Mouse (Mus musculus) adrenal gland, adult (tissue): ENCODE results near the gene Olfr1392.
A peak's percentile ranks its signal among the peaks of the same experiment; 100 is the strongest.

Experiments used
- DNase-seq, 2 experiments: peaks; one replicate each; pipeline ENCODE4 v3.0.0; 2022 to 2023; ENCODE audit warnings: low spot score in 1 of 2; ENCODE audit not compliant: inconsistent age in 2 of 2

The Olfr1392 gene

DNA sequence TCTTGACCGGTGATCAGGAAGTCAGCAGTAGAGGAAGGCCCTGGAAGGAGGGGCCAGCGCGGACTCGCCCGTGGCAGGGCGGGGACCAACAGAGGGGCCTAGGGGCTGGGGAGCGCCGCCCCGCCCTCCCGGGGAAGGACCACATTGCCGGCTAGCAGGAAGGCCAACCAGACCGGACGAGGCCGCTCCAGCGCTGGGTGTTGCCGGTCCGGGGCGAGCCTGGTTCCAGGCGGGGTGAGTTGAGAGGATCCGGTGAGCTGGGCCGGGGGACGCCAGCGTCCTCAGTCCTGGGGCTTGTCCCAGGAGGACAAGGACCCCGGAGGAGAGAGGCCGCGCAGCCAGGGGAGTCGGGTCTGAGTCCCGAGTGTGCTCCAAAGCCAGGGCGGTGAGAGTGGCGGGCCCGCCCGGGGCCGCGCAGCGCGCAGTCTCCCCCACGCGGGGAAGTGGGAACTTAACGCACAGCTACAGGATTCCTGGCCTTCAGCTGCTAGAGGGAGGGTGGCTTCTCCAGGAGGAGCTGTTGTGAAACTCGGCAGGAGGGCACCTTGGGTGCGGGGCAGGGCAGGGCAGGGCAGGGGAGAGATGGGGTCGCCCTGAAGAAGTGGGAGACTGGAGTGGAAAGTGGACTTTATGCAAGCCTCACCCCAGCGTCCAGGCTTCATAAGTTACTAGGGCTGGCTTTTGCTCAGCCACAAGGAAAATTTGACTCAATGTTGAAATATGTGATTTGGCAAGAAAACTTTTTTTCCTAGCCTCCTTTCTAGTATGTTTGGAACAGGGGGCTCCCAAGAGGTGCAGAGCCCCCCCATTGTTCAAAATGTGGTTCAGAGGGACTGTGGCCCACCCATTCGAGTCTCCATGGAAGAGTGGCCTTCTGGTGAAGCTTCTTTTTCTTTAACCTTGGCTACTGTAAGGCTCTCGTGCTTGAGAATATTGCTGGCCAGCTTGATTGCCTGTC lies 34.4 kb upstream of the Olfr1392 start:
- peak; percentile 95 to 98 for DNase-seq

DNA sequence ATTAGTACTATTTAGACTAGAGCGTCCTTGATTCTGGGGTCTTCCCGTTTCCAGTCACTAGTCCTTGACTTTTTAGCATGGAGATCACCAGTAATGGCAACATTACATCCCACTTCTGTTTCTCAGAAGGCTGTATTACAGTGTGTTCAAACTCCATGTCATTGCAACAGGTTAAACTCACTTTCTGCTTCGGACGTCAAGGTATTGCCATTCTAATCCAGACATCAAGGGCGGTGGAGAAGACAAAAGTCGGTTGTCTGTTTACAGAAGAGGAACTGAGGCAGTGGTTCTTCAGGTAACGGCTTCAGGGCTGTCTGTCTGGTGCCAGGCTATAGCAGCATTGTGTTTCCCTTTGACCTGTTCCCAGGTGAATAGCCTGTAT lies 33.7 kb upstream of the Olfr1392 start:
- DNase-seq = peak in 1 of 2 experiments; percentile 87

DNA sequence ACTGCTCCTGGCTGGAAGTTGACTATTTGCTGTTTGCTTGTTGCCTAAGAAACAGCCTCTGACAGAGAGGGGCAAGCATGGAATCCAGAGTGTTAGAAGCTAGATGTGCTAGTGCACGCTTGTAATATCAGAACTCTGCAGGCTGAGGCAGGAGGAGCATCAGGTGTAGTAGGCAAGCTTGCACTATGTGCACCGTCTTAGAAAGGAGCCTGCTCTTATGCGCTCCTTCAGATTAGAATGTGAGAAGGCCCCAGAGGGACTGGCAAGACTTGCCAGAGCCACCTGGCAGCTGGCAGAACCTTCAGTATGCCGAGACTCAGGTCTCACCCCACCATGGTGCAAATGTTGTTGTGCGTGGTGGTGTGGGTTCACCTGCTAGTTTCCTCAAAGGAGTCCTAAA lies 33.0 kb upstream of the Olfr1392 start:
- peak in 1 of 2 experiments; percentile 60 for DNase-seq

DNA sequence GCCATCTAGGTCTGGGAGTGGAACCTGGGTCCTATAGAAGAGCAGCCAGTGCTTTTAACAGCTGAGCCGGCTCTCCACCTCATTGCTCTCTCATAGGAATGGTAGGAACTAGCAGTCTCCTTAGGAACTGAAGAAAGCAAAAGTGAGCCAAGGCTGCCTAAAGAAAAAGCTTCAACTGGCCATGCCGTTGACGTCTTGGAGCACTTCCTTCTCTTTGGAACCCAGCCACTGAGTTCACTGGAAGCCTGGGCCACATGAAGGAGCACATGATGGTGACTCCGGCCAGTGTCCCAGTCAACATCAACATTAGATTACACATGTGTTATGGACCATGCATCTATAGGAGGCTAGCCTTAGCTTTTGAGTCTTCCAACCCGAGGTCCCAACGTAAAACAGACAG lies 32.0 kb upstream of the Olfr1392 start:
- DNase-seq = peak in 1 of 2 experiments; percentile 65

DNA sequence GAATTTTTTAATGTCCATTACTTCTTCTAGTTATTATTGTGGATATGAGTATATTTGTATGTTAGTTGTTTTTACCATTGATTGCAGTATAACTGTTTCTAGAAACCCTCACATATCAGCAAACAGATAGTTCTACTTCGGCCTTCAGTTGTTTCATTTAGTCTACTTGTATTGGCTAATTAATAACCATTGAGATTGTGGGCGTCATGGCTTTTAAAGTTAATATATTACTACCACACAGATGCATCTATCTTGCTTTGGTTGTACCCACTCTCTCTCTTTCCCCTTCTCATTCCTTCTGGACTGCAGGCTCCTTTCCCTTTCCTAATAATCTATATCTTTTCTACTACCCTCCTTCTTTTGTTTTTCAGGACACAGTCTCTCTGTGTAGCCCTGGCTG lies 25.8 kb upstream of the Olfr1392 start:
- peak in 1 of 2 experiments; percentile 19 for DNase-seq

DNA sequence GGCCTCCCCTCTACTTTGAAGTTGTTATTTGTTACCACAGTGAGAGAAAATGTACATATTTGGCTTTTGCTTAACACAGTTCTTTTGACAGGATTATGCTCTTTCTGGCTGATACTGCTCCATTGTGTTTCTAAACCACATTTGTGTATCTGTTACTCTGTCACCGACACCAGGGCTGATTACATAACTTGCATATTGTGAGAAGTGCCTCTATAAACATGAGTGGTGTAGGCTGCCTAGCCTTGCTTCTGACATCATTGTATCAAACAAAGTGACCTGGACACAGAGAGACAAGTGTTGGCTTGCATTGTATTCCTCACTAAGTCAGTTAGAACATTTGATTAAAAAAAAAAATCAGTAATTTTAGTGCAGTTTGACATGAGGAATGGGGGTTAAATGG lies 25.3 kb upstream of the Olfr1392 start:
- DNase-seq = peak in 1 of 2 experiments; percentile 53

DNA sequence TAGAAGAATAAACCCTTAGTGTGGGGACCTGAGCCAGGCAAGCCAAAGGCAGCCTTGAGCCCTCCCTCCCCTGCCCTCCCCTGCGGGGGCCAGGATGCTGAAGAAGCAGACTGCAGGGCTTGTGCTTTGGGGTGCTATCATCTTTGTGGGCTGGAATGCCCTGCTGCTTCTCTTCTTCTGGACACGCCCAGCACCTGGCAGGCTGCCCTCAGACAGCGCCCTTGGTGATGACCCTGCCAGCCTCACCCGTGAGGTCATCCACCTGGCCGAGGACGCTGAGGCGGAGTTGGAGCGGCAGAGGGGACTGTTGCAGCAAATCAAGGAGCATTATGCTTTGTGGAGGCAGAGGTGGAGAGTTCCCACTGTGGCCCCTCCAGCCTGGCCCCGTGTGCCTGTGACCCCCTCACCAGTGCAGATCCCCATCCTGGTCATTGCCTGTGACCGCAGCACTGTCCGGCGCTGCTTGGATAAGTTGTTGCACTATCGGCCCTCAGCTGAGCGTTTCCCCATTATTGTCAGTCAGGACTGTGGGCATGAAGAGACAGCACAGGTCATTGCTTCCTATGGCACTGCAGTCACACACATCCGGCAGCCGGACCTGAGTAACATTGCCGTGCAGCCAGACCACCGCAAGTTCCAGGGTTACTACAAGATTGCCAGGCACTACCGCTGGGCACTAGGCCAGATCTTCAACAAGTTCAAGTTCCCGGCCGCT lies 24.3 kb upstream of the Olfr1392 start:
- DNase-seq = peak; percentile 89 to 96

DNA sequence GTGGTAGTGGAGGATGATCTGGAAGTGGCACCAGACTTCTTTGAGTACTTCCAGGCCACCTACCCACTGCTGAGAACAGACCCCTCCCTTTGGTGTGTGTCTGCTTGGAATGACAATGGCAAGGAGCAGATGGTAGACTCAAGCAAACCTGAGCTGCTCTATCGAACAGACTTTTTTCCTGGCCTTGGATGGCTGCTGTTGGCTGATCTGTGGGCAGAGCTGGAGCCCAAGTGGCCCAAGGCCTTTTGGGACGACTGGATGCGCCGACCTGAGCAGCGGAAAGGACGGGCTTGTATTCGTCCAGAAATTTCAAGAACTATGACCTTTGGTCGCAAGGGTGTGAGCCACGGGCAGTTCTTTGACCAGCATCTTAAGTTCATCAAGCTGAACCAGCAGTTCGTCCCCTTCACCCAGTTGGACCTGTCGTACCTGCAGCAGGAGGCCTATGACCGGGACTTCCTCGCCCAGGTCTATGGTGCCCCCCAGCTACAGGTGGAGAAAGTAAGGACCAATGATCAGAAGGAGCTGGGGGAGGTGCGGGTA lies 23.7 kb upstream of the Olfr1392 start:
- no peak for DNase-seq

DNA sequence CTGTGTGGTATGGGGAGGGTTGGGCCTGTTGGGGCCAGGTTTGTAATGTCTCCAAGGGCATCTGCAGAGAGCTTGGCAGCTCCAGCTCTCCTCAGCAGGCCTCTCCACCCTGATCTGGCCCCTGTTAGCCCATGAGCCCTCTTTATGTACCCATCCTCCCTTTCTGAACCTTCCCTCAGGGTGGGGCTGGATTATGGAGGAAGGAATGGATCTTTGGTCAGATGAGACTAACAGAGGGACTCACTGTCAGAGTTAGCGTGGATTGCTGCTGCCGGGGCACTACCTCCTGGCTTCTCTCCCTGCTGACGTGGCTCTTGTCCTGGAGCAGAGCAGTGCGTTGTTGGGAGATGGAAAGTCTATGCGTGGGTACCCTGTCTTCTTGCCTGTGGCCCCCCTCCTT lies 22.8 kb upstream of the Olfr1392 start:
- no peak for DNase-seq

DNA sequence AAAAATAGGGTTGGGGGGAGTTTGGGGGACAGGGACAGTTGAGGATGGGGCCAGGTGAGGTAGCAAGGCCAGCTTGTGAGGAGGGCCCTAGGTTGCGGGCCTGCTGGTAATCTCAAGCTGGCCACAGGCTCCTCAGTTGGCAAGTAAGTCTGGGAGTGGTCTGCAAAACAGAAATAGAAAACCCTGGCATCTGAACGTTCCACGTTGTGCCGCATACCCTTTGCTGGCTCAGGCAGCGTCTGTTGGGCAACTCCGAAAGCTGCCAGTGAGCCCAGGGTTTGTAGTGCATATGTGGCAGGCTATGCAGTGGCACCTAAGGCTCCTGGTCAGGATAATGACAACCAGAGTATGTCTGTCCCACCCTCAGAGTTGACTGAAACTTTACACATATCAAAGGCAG lies 21.9 kb upstream of the Olfr1392 start:
- peak in 1 of 2 experiments; percentile 44 for DNase-seq

DNA sequence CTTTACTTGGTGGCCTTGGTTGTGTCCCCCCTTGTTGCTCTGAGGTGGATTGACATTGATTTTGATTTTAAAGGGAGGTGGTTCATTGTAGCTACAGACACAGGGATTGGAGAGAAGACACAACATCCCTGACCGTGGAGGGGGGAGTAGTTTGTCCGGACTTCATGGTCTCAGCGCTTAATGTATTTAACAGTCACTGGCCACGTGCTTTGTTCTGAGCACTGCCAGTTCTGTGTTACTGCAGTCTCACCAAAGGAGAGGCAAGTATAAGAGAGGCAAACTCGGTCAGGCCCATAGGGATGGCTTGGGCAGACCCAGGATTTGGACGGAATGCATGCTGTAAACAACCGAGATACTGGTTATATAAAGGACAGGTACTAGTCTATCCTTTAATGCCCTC lies 21.0 kb upstream of the Olfr1392 start:
- no peak for DNase-seq

DNA sequence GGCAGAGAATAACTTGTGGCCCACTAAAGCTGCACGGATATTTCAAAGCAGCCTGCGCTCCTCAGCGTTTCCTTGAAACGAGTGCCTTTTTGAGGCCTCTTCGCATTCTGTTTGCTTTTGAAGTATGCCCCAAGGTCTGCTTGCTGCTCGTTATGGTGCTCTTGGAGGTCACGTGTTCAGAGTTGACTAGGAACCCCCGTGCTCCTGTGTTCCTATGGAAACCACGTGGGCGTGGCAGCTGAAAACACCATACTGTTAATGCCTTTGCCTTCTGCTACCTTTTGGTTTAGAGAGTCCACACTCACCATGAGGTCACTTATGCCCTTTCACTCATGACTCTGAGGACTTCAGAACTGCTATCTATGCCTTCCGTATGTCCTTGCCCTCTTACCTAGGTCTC lies 20.5 kb upstream of the Olfr1392 start:
- peak; percentile 30 to 68 for DNase-seq

DNA sequence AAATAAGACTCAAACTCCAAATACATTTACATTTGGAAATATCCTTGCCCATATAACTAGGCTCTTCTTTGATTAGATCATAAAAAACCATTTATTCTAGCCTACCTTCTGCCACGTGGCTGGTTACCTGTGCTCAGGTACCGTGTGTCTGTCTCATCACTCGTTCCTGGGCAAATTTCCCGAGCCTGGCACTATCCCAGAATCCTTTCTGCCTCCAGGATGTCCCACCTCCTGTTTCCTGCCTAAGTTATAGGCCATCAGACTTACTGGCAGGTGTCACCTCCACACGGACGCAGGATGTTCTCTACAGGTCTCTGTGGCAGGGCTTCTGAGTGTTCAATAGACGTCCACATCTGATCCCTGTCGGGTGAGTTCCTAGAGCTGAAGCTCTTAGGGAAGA lies 20.0 kb upstream of the Olfr1392 start:
- DNase-seq = peak in 1 of 2 experiments; percentile 36

DNA sequence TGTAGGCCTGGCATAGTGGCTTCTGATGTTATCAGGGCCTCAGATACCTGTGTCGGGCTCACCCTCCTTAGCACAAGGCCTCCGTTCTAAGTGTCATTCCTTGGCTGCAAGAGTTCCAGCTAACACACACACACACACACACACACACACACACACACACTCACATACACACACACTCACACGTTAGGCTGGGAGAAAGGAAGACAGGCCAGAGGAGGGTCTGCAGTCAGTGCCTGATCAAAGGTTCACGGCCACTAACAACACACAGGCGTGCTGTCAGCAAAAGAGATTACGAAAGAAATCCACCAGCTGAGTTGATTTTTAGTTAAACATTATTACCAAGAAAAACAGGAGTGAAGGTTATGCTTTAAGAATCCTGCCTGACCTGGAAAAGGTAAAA lies 18.4 kb upstream of the Olfr1392 start:
- no peak for DNase-seq

DNA sequence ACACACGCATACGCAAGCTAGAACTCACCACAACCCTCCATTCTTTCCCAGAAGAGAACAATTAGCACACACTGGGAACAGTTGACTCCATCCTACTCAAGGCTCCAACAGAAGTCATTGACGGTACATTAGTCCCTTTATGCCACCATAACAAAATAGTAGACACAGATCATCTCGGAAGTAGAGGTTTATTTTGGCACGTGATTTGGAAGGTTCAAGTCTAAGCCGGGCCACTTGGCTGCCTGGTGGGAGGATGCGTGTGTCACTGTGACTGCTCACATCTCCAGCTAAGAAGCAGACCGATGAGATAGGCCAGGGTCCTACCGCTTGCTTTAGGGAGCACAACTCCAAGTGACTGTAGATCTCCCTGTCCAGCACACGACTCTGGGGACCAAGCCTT lies 17.8 kb upstream of the Olfr1392 start:
- peak in 1 of 2 experiments; percentile 28 for DNase-seq

DNA sequence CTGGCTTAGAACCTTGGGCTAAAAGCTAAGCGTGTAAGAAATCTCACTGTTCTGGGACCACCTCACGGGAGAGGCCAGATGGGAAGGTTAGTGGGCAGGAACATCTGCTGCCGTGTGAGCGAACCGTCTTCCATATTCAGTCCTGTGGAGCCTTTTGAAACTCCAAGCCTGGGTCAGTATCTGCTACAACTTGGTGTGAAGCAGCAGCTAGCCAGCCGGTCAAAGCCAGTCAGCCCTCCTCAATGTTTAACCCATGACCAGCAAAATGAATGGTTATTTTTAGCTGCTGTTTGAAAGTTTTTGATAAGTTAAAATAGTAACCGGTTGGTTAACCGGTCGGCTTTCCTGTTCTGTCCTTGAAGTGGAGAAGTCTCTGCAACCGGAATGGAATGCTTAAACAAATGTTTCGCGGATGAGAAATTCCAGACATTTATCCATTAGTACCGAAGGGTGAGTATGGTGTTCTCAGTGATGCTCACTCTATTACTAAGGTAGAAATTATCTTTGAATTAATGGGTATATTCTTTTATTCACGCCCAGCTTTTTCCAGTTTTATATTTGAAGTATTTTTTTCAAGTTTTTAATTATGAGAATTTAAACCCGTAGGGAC lies 17.0 kb upstream of the Olfr1392 start:
- DNase-seq = peak in 1 of 2 experiments; percentile 28

DNA sequence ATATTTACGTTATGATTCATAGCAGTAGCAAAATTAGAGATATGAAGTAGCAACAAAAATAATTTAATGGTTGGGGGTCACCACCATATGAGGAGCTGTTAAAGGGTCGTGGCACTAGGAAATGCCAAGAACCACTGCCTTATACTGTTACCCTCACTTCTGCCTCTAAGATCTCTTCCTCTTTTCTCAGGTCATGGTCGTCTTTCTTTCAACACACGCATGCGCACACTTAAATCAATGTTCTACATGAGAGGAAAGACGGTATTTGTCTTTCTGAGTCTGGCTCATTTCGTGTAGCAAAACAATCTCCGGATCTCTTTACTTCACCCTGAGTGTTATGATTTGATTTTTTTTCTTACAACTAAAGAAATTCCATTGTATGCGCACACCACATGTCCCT lies 15.3 kb upstream of the Olfr1392 start:
- DNase-seq = no peak

DNA sequence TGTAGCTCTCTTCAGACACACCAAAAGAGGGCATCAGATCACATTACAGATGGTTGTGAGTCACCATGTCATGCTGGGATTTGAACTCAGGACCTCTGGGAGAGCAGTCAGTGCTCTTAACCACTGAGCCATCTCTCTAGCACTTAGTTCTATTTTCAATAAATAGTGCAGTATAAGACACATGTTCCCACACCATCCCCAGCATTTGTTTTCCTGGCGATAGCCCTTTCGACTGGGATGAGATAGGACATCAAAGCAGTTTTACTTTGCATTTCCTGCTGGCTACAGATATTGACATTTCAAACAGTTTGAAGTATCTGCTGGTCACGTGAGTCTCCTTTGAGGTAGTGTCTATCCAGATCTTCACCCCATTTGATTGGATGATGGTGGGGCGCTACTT lies 14.7 kb upstream of the Olfr1392 start:
- no peak for DNase-seq

DNA sequence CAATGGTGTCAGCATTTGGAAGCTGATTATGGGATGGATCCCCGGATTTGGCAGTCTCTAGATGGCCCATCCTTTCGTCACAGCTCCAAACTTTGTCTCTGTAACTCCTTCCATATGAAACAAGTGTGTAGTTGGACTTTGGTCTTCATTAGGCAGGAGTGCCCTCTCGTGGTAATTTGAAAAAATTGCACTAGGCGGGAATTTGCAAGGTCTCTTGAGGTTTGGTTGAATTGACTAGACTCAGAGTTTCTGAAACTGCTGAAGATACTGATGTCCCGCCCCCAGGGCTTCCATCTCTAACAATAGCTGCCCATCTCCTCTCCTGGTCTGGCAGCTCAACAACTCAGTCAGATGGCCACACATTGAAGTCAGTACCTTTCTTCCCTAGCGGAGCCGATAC lies 13.7 kb upstream of the Olfr1392 start:
- DNase-seq = peak; percentile 35 to 80

DNA sequence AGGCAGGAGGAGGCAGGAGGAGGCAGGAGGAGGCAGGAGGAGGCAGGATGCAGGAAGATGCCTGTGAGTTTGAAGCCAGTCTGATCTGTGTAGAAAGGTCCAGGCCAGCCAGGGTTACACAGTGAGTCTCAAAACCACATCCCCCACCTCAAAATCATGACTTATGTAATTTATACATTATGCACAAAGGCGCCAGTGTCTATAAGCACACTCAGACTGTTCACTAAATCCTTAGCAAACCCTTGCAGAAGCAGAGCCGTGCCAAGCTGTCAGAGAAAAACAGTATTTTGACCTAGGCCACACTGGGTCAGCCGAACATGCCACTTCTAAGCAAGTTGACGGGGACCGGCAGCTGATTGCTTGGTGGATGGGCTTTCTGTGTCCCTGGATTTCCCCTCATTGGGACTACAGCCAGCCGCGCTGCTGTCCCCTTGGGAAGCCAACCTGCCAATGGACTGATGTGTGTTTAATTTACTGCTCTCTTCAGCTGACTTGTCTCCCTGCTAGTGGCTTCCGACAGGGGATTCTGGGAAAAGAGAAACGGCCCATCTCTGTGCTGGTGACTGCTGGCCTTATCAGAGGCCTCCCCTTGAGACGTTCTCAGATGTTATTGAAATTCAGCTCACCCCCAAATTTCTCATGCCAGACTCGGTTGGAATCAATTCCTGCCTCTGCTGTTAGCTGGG lies 11.1 kb upstream of the Olfr1392 start:
- DNase-seq = no peak

DNA sequence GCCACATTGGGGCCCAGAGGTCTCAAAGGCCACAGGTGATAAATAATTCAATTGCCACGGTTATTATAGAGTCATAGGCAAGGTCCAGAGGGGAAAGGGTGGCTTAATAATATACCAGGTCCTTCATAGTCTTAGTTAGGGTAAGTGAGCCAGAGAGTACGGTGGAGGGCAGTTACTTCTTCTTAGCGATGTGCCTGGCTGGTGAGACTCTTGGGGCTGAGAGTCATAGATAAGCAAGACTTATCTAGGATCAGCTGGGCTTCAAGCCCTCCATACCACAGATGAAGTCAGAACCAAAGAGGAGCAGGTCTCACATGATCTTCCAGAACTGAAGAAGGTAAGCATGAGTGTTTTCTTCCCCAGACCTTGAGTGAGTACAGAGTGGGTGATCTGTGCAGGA lies 6.9 kb upstream of the Olfr1392 start, which contains the start of gene Olfr1393:
Gene Olfr1393 (plus strand): TSS at position 83 of the 400 bp plus-strand sequence.
- no peak for DNase-seq
